Mouse (Mus musculus): ENCODE measurements at regions not wholly inside any gene's neighbourhood (a gene's known extent, or its start where the extent isn't known, plus 50 kb on each side); places are given as distances from the start of the nearest gene placed in this dataset.

- no peak for TF ChIP-seq POLR2A (IDR thresholded peaks at IDR 0.05; ENCODE audit: insufficient read depth, low read length)
- TF ChIP-seq CTCF (IDR thresholded peaks at IDR 0.05; ENCODE audit: low read depth, low read length), result no peak
Measured at GRCm38 (mm10) chr9:120739953-120740524, 168.8 kb downstream of the Rpl14 start.

All from ES-Bruce4 (cell line).